Mouse (Mus musculus) heart, postnatal 10 days (tissue): ENCODE measurements around the gene Sgta. TPM values are rescaled to one million over a fixed set of nuclear protein-coding genes. Genes with fewer than 3 reads are reported as not detected.

Experiments
- DNase-seq, 2 experiments: peaks; one replicate each; pipeline ENCODE4 v3.0.0; 2021
- intact Hi-C: fragments of 180-260 bp; cut with DNase I; formaldehyde crosslinking; loops from one replicate; pipeline ENCODE4 v1.15.1; 2025
- total RNA-seq, 2 experiments: library from RNA; stranded (reverse); gene quantifications; 2 replicates each; pipeline ENCODE4 v1.2.3; 2021

Gene Sgta
- total RNA-seq, 2 experiments from 2014 or later: 103 to 106 TPM

DNA sequence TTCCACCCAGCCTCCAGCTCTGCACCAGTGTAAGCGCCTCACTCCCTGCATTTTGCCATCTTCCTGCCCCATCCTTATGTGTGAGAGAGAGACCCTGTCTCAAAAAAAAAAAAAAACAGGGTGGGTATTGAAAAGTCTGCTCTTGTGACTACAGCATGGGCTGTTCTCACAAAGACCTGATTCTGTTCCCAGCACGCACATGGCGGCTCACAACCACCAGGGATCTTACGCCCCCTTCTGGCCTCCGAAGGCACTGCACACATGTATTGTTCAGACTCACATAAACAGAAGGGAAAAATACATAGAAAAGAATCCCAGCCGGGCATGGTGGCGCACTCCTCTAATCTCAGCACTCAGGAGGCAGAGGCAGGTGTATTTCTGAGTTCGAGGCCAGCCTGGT, 37.2 kb downstream of the Sgta start:
- intact Hi-C loops: no loop called here
- no peak for DNase-seq

GRCm38 (mm10) chr10:81021547-81022110, 38.4 kb downstream of the Sgta start:
- no peak for DNase-seq
- intact Hi-C loops: no loop called here

DNA sequence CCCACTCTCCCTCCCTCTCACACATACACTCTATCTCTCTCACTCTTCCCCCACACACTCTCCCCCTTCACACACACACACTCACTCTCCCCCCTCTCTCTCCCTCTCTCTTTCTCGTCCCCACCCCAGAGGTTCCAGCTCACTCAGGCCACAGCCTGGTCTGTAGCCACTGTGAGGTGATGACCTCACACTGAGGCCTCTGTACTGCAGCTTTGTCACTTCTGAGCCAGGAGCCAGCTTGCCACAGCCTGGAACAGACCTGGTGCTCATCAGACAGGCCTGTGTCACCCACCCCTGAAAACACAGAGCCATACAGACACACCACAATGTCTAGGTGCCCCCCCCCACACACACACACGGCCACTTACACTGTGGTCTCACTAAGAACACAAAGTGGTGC, 39.8 kb downstream of the Sgta start:
- intact Hi-C loops: no loop called here

GRCm38 (mm10) chr10:81019687-81020086, 40.3 kb downstream of the Sgta start:
- intact Hi-C loops: no loop called here
- no peak for DNase-seq

More for the DNA sequence above, 39.8 kb downstream of the Sgta start:
- no peak for DNase-seq

- intact Hi-C loops: no loop called here
- peak in 1 of 2 experiments; percentile 56 for DNase-seq
These were observed 41.7 kb downstream of the Sgta start for GRCm38 (mm10) chr10:81018326-81018725.

- intact Hi-C loops: loop anchor here (1.0 to 2.0 kb wide), 2 partner anchors 25 to 66 kb away; no protein-coding TSS in a partner anchor
- DNase-seq: peak; percentile 66 to 80
These were observed 43.3 kb downstream of the Sgta start for GRCm38 (mm10) chr10:81016645-81017044.

DNA sequence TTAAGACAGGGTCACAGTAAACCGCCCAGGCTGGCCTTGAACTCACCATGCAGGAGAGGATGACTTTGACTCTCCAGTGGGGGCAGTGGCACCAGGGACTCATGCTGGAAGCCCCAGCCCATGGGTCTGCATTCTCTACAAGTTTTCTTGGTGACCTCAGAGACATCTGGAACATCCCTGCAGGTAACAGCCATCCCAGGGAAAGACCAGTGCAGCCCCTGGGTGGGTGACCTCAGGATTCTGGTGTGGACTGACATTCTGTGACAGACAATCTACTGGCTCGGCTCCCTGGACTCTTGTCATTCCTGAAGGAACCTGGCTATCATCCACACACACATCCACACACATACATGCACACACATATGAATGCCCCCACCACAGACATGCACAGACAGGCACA, 44.3 kb downstream of the Sgta start:
- no peak for DNase-seq
- intact Hi-C loops: loop anchor here (1.0 to 2.0 kb wide), 2 partner anchors 26 to 67 kb away; no protein-coding TSS in a partner anchor

DNA sequence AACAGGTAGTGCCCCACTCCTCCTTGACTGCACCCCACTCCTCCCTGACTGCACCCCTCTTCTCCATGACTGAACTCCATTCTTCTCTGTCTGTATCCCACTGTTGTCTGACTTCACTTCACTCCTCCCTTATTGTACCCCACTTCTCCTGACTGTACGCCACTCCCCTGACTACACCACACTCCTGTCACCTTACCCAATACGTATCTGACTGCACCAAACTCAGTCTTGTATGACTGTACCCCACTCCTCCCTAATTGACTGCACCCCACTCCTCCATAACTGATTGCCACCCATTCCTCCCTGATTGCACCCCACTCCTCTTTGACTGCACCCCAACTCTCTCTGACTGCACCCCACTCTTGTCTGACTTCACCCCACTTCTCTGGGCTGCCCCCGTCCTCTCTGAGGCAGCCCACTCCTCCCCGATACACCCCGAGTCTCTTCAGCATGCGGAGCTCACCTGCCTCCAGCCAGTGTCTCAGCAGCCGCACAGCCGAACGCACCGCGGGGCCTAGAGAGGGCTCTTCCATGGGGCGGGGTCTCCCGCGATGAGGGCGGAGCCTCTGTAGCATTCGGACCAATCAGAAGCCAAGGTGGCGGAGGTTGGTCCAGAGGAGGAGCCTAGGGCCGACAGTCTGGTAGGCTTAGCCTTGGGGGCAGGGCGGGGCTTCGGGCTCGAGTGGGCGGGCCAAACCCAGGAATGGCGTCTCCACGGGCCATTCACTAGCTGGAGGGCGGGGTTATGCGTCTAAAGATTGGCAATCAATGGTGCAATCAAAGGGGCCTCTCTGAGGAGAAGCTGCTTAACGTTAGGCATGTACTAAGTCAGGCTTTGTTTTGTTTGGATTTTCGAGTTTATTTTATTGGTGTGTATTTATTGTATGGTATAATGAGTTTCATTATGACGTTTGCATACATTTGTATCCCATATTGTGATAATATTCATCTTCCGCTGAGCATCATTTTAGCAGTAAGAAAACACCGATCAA, 45.3 kb downstream of the Sgta start, which contains the start of gene Gng7:
Gene Gng7, minus strand, starts transcription at position 553 of the 992 bp plus-strand sequence.
- intact Hi-C loops: no loop called here
- DNase-seq: peak; percentile 84 to 87

GRCm38 (mm10) chr10:81010851-81011250, 49.1 kb downstream of the Sgta start:
- peak; percentile 33 to 61 for DNase-seq
- intact Hi-C loops: no loop called here

GRCm38 (mm10) chr10:81007240-81007639, 52.7 kb downstream of the Sgta start:
- no peak for DNase-seq
- intact Hi-C loops: no loop called here

DNA sequence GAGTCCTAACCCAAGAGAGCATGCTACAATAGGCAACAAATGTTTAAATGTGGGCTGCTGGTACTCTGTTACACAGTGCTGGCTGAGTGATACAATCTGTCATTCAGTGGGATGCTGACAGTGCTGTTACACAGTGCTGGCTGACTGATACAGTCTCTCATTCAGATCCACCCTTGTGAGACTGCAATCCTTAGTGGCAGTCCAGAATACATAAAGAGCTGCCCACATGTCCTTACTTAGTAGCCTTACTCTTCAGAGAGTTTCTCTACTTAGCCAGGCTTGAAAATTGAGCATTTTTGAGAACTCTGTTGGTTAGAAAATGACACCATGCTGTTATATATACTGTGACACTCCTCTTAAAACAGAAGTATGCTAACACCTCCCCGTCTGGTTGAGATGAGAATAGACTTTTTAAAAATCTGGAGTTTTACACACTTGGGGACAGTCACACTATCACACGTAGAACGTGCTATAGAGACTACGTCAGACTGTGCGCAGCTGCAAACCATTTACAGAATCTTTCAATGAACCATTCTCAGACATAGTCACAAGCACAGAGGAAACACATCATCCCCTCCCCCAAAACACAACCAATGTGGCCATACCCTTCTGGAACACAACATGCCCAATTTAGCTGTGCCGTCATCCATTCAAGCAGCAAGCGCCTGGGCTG, 53.8 kb downstream of the Sgta start:
- intact Hi-C loops: no loop called here

GRCm38 (mm10) chr10:81001161-81001560, 58.8 kb downstream of the Sgta start:
- intact Hi-C loops: loop anchor here (2.0 kb wide), 2 partner anchors 40 to 82 kb away; no protein-coding TSS in a partner anchor
- no peak for DNase-seq

More for the DNA sequence above, 53.8 kb downstream of the Sgta start:
- no peak for DNase-seq

DNA sequence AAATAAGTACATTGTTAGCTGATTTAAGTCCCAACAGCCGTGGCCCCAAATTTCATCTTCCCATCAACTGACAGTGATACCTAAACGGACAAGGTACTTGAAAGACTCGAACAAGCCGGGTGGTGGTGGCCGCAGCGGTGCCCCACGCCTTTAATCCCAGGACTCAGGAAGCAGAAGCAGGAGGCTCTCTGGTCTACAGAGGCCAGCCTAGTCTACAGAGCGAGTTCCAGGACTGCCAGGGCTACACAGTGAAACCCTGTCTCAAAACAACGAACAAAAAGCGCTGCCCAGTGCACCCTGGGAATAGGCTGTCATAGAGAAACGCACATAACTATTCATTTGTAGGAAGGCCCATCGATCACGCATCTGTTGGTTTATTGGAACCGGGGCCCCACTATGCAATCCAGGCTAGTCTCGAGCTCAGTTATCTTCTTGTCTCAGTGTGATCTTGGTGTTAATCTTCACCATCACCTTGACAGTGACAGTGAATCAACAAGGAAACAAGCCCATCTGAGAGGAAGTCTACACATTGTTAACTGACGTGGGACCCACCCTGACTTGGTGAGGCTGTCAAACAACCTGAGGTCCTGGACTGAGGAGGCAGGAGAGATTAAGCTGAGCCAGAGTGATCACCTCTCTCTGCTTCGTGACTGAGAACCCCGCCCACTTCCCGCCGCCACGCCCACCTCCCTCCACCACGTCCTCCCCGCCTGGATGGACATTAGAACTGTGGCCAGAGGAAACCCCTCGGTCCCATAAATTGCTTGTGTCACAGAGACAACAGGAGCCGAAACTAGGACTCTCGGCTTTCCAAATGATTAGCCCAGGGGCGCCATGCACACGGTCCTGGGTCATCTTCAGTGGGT, 59.6 kb downstream of the Sgta start:
- no peak for DNase-seq
- intact Hi-C loops: loop anchor here (2.0 kb wide), 2 partner anchors 40 to 82 kb away; no protein-coding TSS in a partner anchor

DNA sequence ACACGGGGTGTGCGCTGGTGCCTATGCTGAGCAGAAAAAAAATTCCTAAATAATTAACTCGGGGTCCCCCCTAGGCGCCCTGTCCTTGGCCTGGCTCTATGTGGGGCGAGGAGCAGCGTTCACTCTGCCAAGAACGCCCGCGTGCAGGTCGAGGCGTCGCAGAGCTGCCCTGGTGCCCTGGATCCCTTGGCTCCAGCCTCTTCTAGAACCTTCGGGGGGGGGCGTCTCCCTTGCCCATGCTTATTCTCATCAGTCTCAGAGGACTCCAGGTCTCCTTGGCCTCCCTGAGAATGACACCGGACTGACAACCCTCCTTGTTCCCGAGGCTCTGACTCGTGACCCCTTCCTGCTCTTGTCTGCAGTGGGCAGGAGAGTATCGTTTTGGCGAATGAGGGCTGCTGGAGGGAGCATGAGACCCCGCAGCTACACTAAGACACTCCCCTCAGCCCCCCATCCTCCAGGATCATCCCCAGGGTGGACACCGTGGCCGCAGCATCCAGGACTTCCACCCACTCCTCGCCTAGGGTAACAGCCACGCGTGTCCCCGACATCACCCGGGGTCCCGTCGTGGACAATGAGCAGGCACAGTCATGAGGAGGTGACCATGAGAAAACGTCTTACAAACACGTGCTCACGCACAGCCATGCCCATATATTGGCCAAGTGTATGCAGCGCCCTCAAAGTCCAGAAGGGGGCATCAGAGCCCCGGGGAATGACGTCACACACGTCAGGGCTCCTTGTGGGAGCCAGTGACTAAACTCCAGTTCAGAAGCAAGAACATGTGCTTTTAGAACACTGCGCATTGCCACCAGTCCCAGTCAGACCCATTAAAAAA, 60.4 kb downstream of the Sgta start:
- intact Hi-C loops: loop anchor here (1.0 to 5.0 kb wide), 6 partner anchors 41 to 257 kb away; partner anchors contain the start of genes Amh and Ap3d1
- peak; percentile 86 to 90 for DNase-seq

GRCm38 (mm10) chr10:80998778-80999177, 61.2 kb downstream of the Sgta start:
- intact Hi-C loops: loop anchor here (1.0 to 5.0 kb wide), 4 partner anchors 176 to 256 kb away; partner anchors contain the start of genes Amh and Ap3d1
- DNase-seq: peak; percentile 48 to 66

DNA sequence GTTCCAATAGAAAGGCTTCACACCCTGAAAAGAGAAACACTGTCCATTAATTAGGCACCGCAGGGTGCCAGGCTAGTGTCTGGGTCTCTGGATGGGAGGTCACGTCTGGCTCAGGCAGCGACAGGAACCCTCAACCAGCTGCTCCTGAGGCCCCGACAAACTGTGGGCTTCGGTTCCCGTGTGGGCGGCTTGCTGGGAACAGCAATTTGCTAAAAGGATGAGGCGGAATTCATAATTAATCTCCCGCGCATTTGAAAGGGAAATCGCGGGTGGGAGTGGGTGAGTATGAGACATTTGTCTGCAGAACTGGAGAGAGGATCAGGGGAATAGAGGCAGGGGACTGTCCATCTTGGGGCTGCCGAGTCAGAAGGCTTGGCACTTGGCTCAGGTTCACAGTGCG, 62.0 kb downstream of the Sgta start:
- intact Hi-C loops: loop anchor here (5.0 kb wide), 3 partner anchors 176 to 256 kb away; partner anchors contain the start of genes Amh and Ap3d1
- no peak for DNase-seq

- intact Hi-C loops: loop anchor here (5.0 kb wide), 3 partner anchors 175 to 255 kb away; partner anchors contain the start of genes Amh and Ap3d1
- no peak for DNase-seq
These were observed 62.6 kb downstream of the Sgta start for GRCm38 (mm10) chr10:80997332-80997731.

GRCm38 (mm10) chr10:80996501-80996900, 63.5 kb downstream of the Sgta start:
- intact Hi-C loops: loop anchor here (5.0 kb wide), 3 partner anchors 174 to 254 kb away; partner anchors contain the start of genes Amh and Ap3d1
- no peak for DNase-seq
